Mouse (Mus musculus): ENCODE results near the gene Tmem185b.

DNA sequence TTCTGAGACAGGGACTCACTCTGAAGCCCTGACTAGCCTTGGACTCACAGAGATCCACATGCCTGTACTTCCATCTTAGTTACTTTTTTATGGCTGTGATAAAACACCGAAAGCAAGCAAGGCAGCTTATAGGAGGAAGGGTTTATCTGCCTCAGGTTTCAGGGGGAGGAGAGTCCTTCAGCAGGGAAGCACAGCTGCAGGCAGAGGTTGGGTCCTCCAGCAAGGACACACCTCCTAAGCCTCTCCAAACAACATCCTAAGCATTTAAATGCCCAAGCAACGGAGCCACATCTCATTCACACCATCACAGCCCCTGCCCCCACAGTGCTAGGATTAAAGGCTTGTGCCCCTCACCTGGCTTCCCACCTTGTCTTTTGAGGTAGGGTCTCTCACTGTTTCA lies 40.1 kb upstream of the Tmem185b start:
- TF ChIP-seq CTCF (IDR thresholded peaks at IDR 0.05; ENCODE audit: insufficient read depth, low read depth, low read length), result no peak
- no peak for TF ChIP-seq POLR2A (IDR thresholded peaks at IDR 0.05; ENCODE audit: insufficient read depth, low read depth, low read length)

Data from olfactory bulb, adult 2 months (tissue).